Mouse (Mus musculus): Measurements from ENCODE around the gene Klf13. TPM values are rescaled to one million over a fixed set of nuclear protein-coding genes. Genes with fewer than 3 reads are reported as not detected.

Klf13 gene
- polyA plus RNA-seq, 2 experiments: 3.4 to 15.8 TPM

GRCm38 (mm10) chr7:63861123-63861522 is 77.6 kb downstream of the Klf13 start:
- Histone ChIP-seq H3K27ac (no peak overlapping the region), H3K27me3 (ENCODE audit: control insufficient read depth, insufficient read depth, low read length) (no peaks in the 10 kb centered on the region), H3K9me3 (ENCODE audit: control insufficient read depth, low read length) (no peaks in the 10 kb centered on the region), H3K36me3 (replicated peaks; ENCODE audit: control insufficient read depth, insufficient read depth, low read depth) (no peaks in the 10 kb centered on the region), H3K4me1 (replicated peaks; ENCODE audit: control insufficient read depth in 2 of 2, insufficient read depth in 2 of 2, low read length in 1 of 2) (peaks cover 0 to 3% of the 10 kb centered on the region in 2 experiments; a peak in 3 of 4 replicates), H3K4me2 (ENCODE audit: low read depth) (no peak overlapping the region), H3K4me3 (ENCODE audit: insufficient read depth in 1 of 2, low read depth in 2 of 2, low read length in 2 of 2) (no peak overlapping the region), H3K9ac (replicated peaks) (no peak overlapping the region)
- TF ChIP-seq CTCF (IDR thresholded peaks at IDR 0.05; ENCODE audit: low read depth) (no peak), EP300 (IDR thresholded peaks at IDR 0.05; ENCODE audit: low read depth) (no peak)
- DNase-seq (ENCODE audit: low read depth in 3 of 3, low spot score in 3 of 3) (no peak), ATAC-seq (ENCODE audit: insufficient read depth) (no peak)
- 69% methylated on average over 6 of the region's 6 CpGs for WGBS (ENCODE audit: insufficient replicate concordance)

- 4% methylated on average over 22 of the region's 22 CpGs for WGBS (ENCODE audit: insufficient replicate concordance)
- no peaks in the 10 kb centered on the region for H3K27me3 ChIP-seq (ENCODE audit: control insufficient read depth, insufficient read depth, low read length)
- H3K9ac ChIP-seq (replicated peaks): peak overlapping the region; percentile 39; the same call in 1 of the 2 replicates
- no peaks in the 10 kb centered on the region for H3K9me3 ChIP-seq (ENCODE audit: control insufficient read depth, low read length)
- TF ChIP-seq CTCF (IDR thresholded peaks at IDR 0.05; ENCODE audit: low read depth) (no peak), EP300 (IDR thresholded peaks at IDR 0.05; ENCODE audit: low read depth) (no peak)
- H3K4me3 ChIP-seq (ENCODE audit: insufficient read depth in 1 of 2, low read depth in 2 of 2, low read length in 2 of 2): peak overlapping the region; percentile 25 to 47
- H3K27ac ChIP-seq: no peak overlapping the region
- ATAC-seq (ENCODE audit: insufficient read depth): peak; percentile 70
- peak; percentile 39 to 62 (median 48) for DNase-seq (ENCODE audit: low read depth in 3 of 3, low spot score in 3 of 3)
- H3K4me1 ChIP-seq (replicated peaks; ENCODE audit: control insufficient read depth in 2 of 2, insufficient read depth in 2 of 2, low read length in 1 of 2): peaks cover 0 to 3% of the 10 kb centered on the region in 2 experiments; a peak in 3 of 4 replicates
- H3K4me2 ChIP-seq (ENCODE audit: low read depth): peak overlapping the region; percentile 65
- no peaks in the 10 kb centered on the region for H3K36me3 ChIP-seq (replicated peaks; ENCODE audit: control insufficient read depth, insufficient read depth, low read depth)
These were observed 80.1 kb downstream of the Klf13 start for GRCm38 (mm10) chr7:63858571-63859152.

- Histone ChIP-seq H3K36me3 (replicated peaks; ENCODE audit: control insufficient read depth, insufficient read depth, low read depth) (no peaks in the 10 kb centered on the region), H3K9me3 (ENCODE audit: control insufficient read depth, low read length) (no peaks in the 10 kb centered on the region), H3K4me1 (replicated peaks; ENCODE audit: control insufficient read depth in 2 of 2, insufficient read depth in 2 of 2, low read length in 1 of 2) (peaks cover 0 to 3% of the 10 kb centered on the region in 2 experiments; a peak in 3 of 4 replicates), H3K9ac (replicated peaks) (no peak overlapping the region), H3K27me3 (ENCODE audit: control insufficient read depth, insufficient read depth, low read length) (no peaks in the 10 kb centered on the region), H3K4me3 (ENCODE audit: insufficient read depth in 1 of 2, low read depth in 2 of 2, low read length in 2 of 2) (no peak overlapping the region), H3K4me2 (ENCODE audit: low read depth) (peak overlapping the region; percentile 65; the same call in 1 of the 2 replicates), H3K27ac (no peak overlapping the region)
- DNase-seq (ENCODE audit: low read depth in 3 of 3, low spot score in 3 of 3) (no peak), ATAC-seq (ENCODE audit: insufficient read depth) (no peak)
- TF ChIP-seq CTCF (IDR thresholded peaks at IDR 0.05; ENCODE audit: low read depth) (no peak), EP300 (IDR thresholded peaks at IDR 0.05; ENCODE audit: low read depth) (no peak)
- WGBS (ENCODE audit: insufficient replicate concordance): 70% methylated on average over 17 of the region's 17 CpGs
These were observed 80.8 kb downstream of the Klf13 start for GRCm38 (mm10) chr7:63857771-63858417.

GRCm38 (mm10) chr7:63855283-63855682 is 83.4 kb downstream of the Klf13 start:
- H3K4me1 ChIP-seq (replicated peaks; ENCODE audit: control insufficient read depth in 2 of 2, insufficient read depth in 2 of 2, low read length in 1 of 2): peaks cover 0 to 3% of the 10 kb centered on the region in 2 experiments; a peak in 3 of 4 replicates
- H3K27me3 ChIP-seq (ENCODE audit: control insufficient read depth, insufficient read depth, low read length): no peaks in the 10 kb centered on the region
- TF ChIP-seq CTCF (IDR thresholded peaks at IDR 0.05; ENCODE audit: low read depth) (peak; percentile 83), EP300 (IDR thresholded peaks at IDR 0.05; ENCODE audit: low read depth) (no peak)
- no peak overlapping the region for H3K4me2 ChIP-seq (ENCODE audit: low read depth)
- H3K9me3 ChIP-seq (ENCODE audit: control insufficient read depth, low read length): no peaks in the 10 kb centered on the region
- H3K4me3 ChIP-seq (ENCODE audit: insufficient read depth in 1 of 2, low read depth in 2 of 2, low read length in 2 of 2): no peak overlapping the region
- H3K36me3 ChIP-seq (replicated peaks; ENCODE audit: control insufficient read depth, insufficient read depth, low read depth): no peaks in the 10 kb centered on the region
- WGBS (ENCODE audit: insufficient replicate concordance): 46% methylated on average over 4 of the region's 4 CpGs
- DNase-seq (ENCODE audit: low read depth in 3 of 3, low spot score in 3 of 3) (peak; percentile 20 to 47 (median 34)), ATAC-seq (ENCODE audit: insufficient read depth) (no peak)
- H3K27ac ChIP-seq: no peak overlapping the region
- no peak overlapping the region for H3K9ac ChIP-seq (replicated peaks)

GRCm38 (mm10) chr7:63851841-63852533 is 86.7 kb downstream of the Klf13 start:
- Histone ChIP-seq H3K9ac (replicated peaks) (no peak overlapping the region), H3K27me3 (ENCODE audit: control insufficient read depth, insufficient read depth, low read length) (no peaks in the 10 kb centered on the region), H3K36me3 (replicated peaks; ENCODE audit: control insufficient read depth, insufficient read depth, low read depth) (no peaks in the 10 kb centered on the region), H3K27ac (no peak overlapping the region), H3K9me3 (ENCODE audit: control insufficient read depth, low read length) (no peaks in the 10 kb centered on the region), H3K4me1 (replicated peaks; ENCODE audit: control insufficient read depth in 2 of 2, insufficient read depth in 2 of 2, low read length in 1 of 2) (no peaks in the 10 kb centered on the region), H3K4me2 (ENCODE audit: low read depth) (no peak overlapping the region), H3K4me3 (ENCODE audit: insufficient read depth in 1 of 2, low read depth in 2 of 2, low read length in 2 of 2) (no peak overlapping the region)
- peak; percentile 14; the same call in 1 of the 2 replicates for TF ChIP-seq CTCF (IDR thresholded peaks at IDR 0.05; ENCODE audit: low read depth)
- no peak for TF ChIP-seq EP300 (IDR thresholded peaks at IDR 0.05; ENCODE audit: low read depth)
- no peak for DNase-seq (ENCODE audit: low read depth in 3 of 3, low spot score in 3 of 3)
- ATAC-seq (ENCODE audit: insufficient read depth): no peak
- 30% methylated on average over 7 of the region's 7 CpGs for WGBS (ENCODE audit: insufficient replicate concordance)

Other genes with a start within 250 kb of the Klf13 start
- not detected in 2 replicates for gene E030018B13Rik, start 22.1 kb downstream of the Klf13 start, polyA plus RNA-seq (2012; rRNA removed)
- not detected in 2 replicates for gene E030018B13Rik, start 22.1 kb downstream of the Klf13 start, polyA plus RNA-seq (2014; fragmentation: Nextera tagmentation; extraction: Ambion mirVana)
- gene Trpm1, start 214.9 kb upstream of the Klf13 start, polyA plus RNA-seq (2012; rRNA removed): not detected in 2 replicates
- not detected in 2 replicates for gene Trpm1, start 214.9 kb upstream of the Klf13 start, polyA plus RNA-seq (2014; fragmentation: Nextera tagmentation; extraction: Ambion mirVana)

Data from liver, embryonic 14.5 days (tissue).